Mouse (Mus musculus) lung, postnatal 0 days (tissue): Measurements from ENCODE around the gene Mex3a.

Experiments
- CTCF ChIP-seq: IDR thresholded peaks from 2 replicates; pipeline ENCODE4 v1.5.1; 2016; ENCODE audit warnings: antibody characterized with exemption, mild to moderate bottlenecking
- EP300 ChIP-seq: IDR thresholded peaks from 2 replicates; pipeline ENCODE4 v1.6.1; 2016; ENCODE audit warnings: antibody characterized with exemption, mild to moderate bottlenecking, control low read depth

DNA sequence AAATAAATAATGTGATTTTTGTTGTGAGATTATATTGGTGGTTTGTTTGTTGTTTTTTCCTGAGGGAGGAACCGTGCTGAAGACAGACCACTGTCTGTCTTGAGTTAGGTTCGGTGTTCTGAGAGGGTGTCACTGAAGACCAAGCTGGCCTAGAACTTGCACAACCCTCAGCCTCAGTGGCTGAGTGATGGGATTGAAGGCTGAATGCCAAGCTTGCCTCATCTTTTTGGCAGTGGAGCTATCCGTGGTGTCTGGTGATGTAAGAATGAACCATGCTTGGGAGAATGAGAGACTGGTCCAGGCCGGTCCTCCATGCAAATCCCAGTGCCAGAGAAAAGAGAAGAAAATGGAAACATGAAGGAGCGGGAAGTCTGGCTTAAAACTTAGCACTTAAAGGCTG lies 37.5 kb downstream of the Mex3a start:
- TF ChIP-seq CTCF = no peak
- TF ChIP-seq EP300 = no peak
